Mouse (Mus musculus) CH12.LX (cell line): ENCODE data around the gene Rdh11. TPM values are rescaled to one million over a fixed set of nuclear protein-coding genes. Genes with fewer than 3 reads are reported as not detected.

Source experiments
- DNase-seq: peaks from one replicate; pipeline ENCODE4 v3.0.0-alpha.2; 2013; ENCODE audit errors: extremely low read depth
- H3K27ac ChIP-seq: 2 replicates; pipeline ENCODE4 v1.5.1; 2012; ENCODE audit warnings: low read depth, mild to moderate bottlenecking, control low read depth, moderate library complexity; ENCODE audit not compliant: insufficient read depth
- H3K27me3 ChIP-seq: replicated peaks from 2 replicates; pipeline ENCODE3; 2012; ENCODE audit warnings: inconsistent platforms
- H3K36me3 ChIP-seq, 2 experiments: replicated peaks in 1 of 2; 2 replicates each; pipeline versions ENCODE3 to v1.6.1; 2012; ENCODE audit warnings: inconsistent platforms in 1 of 2, low read length in 1 of 2, mild to moderate bottlenecking in 1 of 2, mixed read lengths in 1 of 2, moderate library complexity in 1 of 2; ENCODE audit not compliant: control insufficient read depth in 1 of 2, insufficient read depth in 1 of 2
- H3K4me1 ChIP-seq, 2 experiments: 2 replicates each; pipeline ENCODE4 v1.6.1; 2012; ENCODE audit warnings: inconsistent platforms in 1 of 2, moderate library complexity in 1 of 2; ENCODE audit not compliant: insufficient read depth in 2 of 2, control insufficient read depth in 1 of 2
- H3K4me2 ChIP-seq: 2 replicates; pipeline ENCODE4 v1.6.1; 2012; ENCODE audit warnings: low read depth, mild to moderate bottlenecking, control low read depth; ENCODE audit not compliant: poor library complexity, insufficient read depth, severe bottlenecking
- H3K4me3 ChIP-seq, 3 experiments: fragments of 150-350 bp in 1 of 3; sonication (generic) in 1 of 3; replicated peaks in 1 of 3; 2 replicates each; pipeline versions ENCODE3 to v1.5.1; 2011 to 2012; ENCODE audit warnings: low read depth in 2 of 3, low read length in 2 of 3, mild to moderate bottlenecking in 2 of 3, moderate library complexity in 2 of 3, control low read depth in 1 of 3, improper control_type of control experiment in 1 of 3, inconsistent platforms in 1 of 3, mixed read lengths in 1 of 3; ENCODE audit not compliant: poor library complexity in 1 of 3
- H3K79me2 ChIP-seq: replicated peaks from 2 replicates; pipeline ENCODE4 v1.6.1; 2012; ENCODE audit warnings: mild to moderate bottlenecking, moderate library complexity; ENCODE audit not compliant: control insufficient read depth, poor library complexity, insufficient read depth, severe bottlenecking; ENCODE audit errors: extremely low read depth
- H3K9ac ChIP-seq: 2 replicates; pipeline ENCODE4 v1.6.1; 2012; ENCODE audit warnings: low read depth, mild to moderate bottlenecking, control low read depth, moderate library complexity; ENCODE audit not compliant: insufficient read depth
- H3K9me3 ChIP-seq: replicated peaks from 2 replicates; pipeline ENCODE3; 2012; ENCODE audit warnings: low read length, inconsistent platforms, mixed read lengths
- BHLHE40 ChIP-seq: IDR thresholded peaks from 2 replicates; pipeline ENCODE4 v1.6.1; 2011; ENCODE audit warnings: mild to moderate bottlenecking, low read depth, low read length, improper control_type of control experiment
- CHD1 ChIP-seq: IDR thresholded peaks from 2 replicates; pipeline ENCODE4 v1.6.1; 2012; ENCODE audit warnings: low read depth, low read length, improper control_type of control experiment, inconsistent platforms
- CHD2 ChIP-seq: IDR thresholded peaks from 2 replicates; pipeline ENCODE4 v1.6.1; 2011; ENCODE audit warnings: low read length, improper control_type of control experiment
- E2F4 ChIP-seq: IDR thresholded peaks from 2 replicates; pipeline ENCODE4 v1.6.1; 2011; ENCODE audit warnings: low read depth, low read length, improper control_type of control experiment; ENCODE audit not compliant: insufficient replicate concordance
- ELF1 ChIP-seq: IDR thresholded peaks from 2 replicates; pipeline ENCODE4 v1.6.1; 2014; ENCODE audit warnings: low read depth, mild to moderate bottlenecking, inconsistent platforms, low read length, improper control_type of control experiment
- EP300 ChIP-seq: IDR thresholded peaks from 2 replicates; pipeline ENCODE4 v1.6.1; 2011; ENCODE audit warnings: low read length, improper control_type of control experiment
- ETS1 ChIP-seq: conservative IDR thresholded peaks from 2 replicates; pipeline ENCODE4 v1.6.1; 2012; ENCODE audit warnings: low read depth, mild to moderate bottlenecking, inconsistent platforms, low read length, improper control_type of control experiment, moderate library complexity
- GABPA ChIP-seq: IDR thresholded peaks from 2 replicates; pipeline ENCODE4 v1.6.1; 2012; ENCODE audit warnings: low read depth, low read length, improper control_type of control experiment, inconsistent platforms; ENCODE audit not compliant: insufficient replicate concordance
- HCFC1 ChIP-seq: IDR thresholded peaks from 2 replicates; pipeline ENCODE4 v1.6.1; 2012; ENCODE audit warnings: low read depth, mild to moderate bottlenecking, inconsistent platforms, low read length, improper control_type of control experiment
- IRF4 ChIP-seq: IDR thresholded peaks from 2 replicates; pipeline ENCODE4 v1.6.1; 2014; ENCODE audit warnings: low read depth, mild to moderate bottlenecking, inconsistent platforms, low read length, improper control_type of control experiment
- JUN ChIP-seq: IDR thresholded peaks from 2 replicates; pipeline ENCODE4 v1.6.1; 2011; ENCODE audit warnings: low read depth, mild to moderate bottlenecking, low read length, improper control_type of control experiment, moderate library complexity; ENCODE audit not compliant: insufficient read depth
- JUND ChIP-seq: conservative IDR thresholded peaks from 2 replicates; pipeline ENCODE4 v1.6.1; 2011; ENCODE audit warnings: low read depth, low read length, improper control_type of control experiment
- KAT2A ChIP-seq: IDR thresholded peaks from 2 replicates; pipeline ENCODE4 v1.6.1; 2012; ENCODE audit warnings: low read length, improper control_type of control experiment, inconsistent platforms; ENCODE audit not compliant: insufficient replicate concordance
- MAFK ChIP-seq: IDR thresholded peaks from 2 replicates; pipeline ENCODE4 v1.6.1; 2011; ENCODE audit warnings: low read length, improper control_type of control experiment; ENCODE audit not compliant: insufficient replicate concordance
- MAX ChIP-seq: IDR thresholded peaks from 2 replicates; pipeline ENCODE4 v1.6.1; 2011; ENCODE audit warnings: low read length, improper control_type of control experiment
- MAZ ChIP-seq: IDR thresholded peaks from 2 replicates; pipeline ENCODE4 v1.6.1; 2012; ENCODE audit warnings: low read depth, mild to moderate bottlenecking, inconsistent platforms, low read length, improper control_type of control experiment, moderate library complexity
- MEF2A ChIP-seq: IDR thresholded peaks from 2 replicates; pipeline ENCODE4 v1.6.1; 2014; ENCODE audit warnings: low read depth, mild to moderate bottlenecking, inconsistent platforms, low read length, improper control_type of control experiment, borderline replicate concordance
- MXI1 ChIP-seq: IDR thresholded peaks from 2 replicates; pipeline ENCODE4 v1.6.1; 2011; ENCODE audit warnings: mild to moderate bottlenecking, low read depth, low read length, improper control_type of control experiment
- MYC ChIP-seq: IDR thresholded peaks from 2 replicates; pipeline ENCODE4 v1.6.1; 2011; ENCODE audit warnings: low read depth, mild to moderate bottlenecking, improper control_type of control experiment, low read length
- NELFE ChIP-seq: IDR thresholded peaks from 2 replicates; pipeline ENCODE4 v1.6.1; 2011; ENCODE audit warnings: low read depth, low read length, improper control_type of control experiment
- NRF1 ChIP-seq: IDR thresholded peaks from 2 replicates; pipeline ENCODE4 v1.6.1; 2014; ENCODE audit warnings: low read depth, mild to moderate bottlenecking, inconsistent platforms, low read length, improper control_type of control experiment, moderate library complexity
- PAX5 ChIP-seq: IDR thresholded peaks from 2 replicates; pipeline ENCODE4 v1.6.1; 2012; ENCODE audit warnings: low read length, inconsistent platforms, mixed read lengths
- POLR2A ChIP-seq: IDR thresholded peaks from 2 replicates; pipeline ENCODE4 v1.6.1; 2011; ENCODE audit warnings: low read depth, mild to moderate bottlenecking, improper control_type of control experiment, low read length
- POLR2AphosphoS2 ChIP-seq: IDR thresholded peaks from 2 replicates; pipeline ENCODE4 v1.6.1; 2011; ENCODE audit warnings: low read depth, low read length, improper control_type of control experiment
- RAD21 ChIP-seq: IDR thresholded peaks from 2 replicates; pipeline ENCODE4 v1.6.1; 2011; ENCODE audit warnings: low read depth, mild to moderate bottlenecking, low read length, improper control_type of control experiment, moderate library complexity
- RCOR1 ChIP-seq: conservative IDR thresholded peaks from 2 replicates; pipeline ENCODE4 v1.6.1; 2012; ENCODE audit warnings: low read depth, mild to moderate bottlenecking, inconsistent platforms, low read length, improper control_type of control experiment
- SIN3A ChIP-seq: IDR thresholded peaks from 2 replicates; pipeline ENCODE4 v1.6.1; 2012; ENCODE audit warnings: low read length, improper control_type of control experiment, inconsistent platforms
- SMC3 ChIP-seq: IDR thresholded peaks from 2 replicates; pipeline ENCODE4 v1.6.1; 2011; ENCODE audit warnings: low read depth, low read length, improper control_type of control experiment
- TBP ChIP-seq: conservative IDR thresholded peaks from 2 replicates; pipeline ENCODE4 v1.6.1; 2011; ENCODE audit warnings: low read depth, low read length, improper control_type of control experiment
- TCF12 ChIP-seq: IDR thresholded peaks from 2 replicates; pipeline ENCODE4 v1.6.1; 2014; ENCODE audit warnings: low read depth, mild to moderate bottlenecking, inconsistent platforms, low read length, improper control_type of control experiment
- UBTF ChIP-seq: IDR thresholded peaks from 2 replicates; pipeline ENCODE4 v1.6.1; 2012; ENCODE audit warnings: low read depth, mild to moderate bottlenecking, inconsistent platforms, low read length, improper control_type of control experiment, moderate library complexity
- USF1 ChIP-seq: IDR thresholded peaks from 2 replicates; pipeline ENCODE4 v1.6.1; 2014; ENCODE audit warnings: low read depth, mild to moderate bottlenecking, inconsistent platforms, low read length, improper control_type of control experiment
- USF2 ChIP-seq: conservative IDR thresholded peaks from 2 replicates; pipeline ENCODE4 v1.6.1; 2011; ENCODE audit warnings: low read depth, low read length, improper control_type of control experiment
- ZC3H11A ChIP-seq: IDR thresholded peaks from 2 replicates; pipeline ENCODE4 v1.6.1; 2012; ENCODE audit warnings: low read depth, mild to moderate bottlenecking, inconsistent platforms, low read length, improper control_type of control experiment
- ZKSCAN1 ChIP-seq: IDR thresholded peaks from 2 replicates; pipeline ENCODE4 v1.6.1; 2012; ENCODE audit warnings: low read depth, inconsistent platforms, low read length, improper control_type of control experiment, borderline replicate concordance
- ZMIZ1 ChIP-seq: IDR thresholded peaks from 2 replicates; pipeline ENCODE4 v1.6.1; 2012; ENCODE audit warnings: low read depth, mild to moderate bottlenecking, inconsistent platforms, low read length, improper control_type of control experiment
- ZNF384 ChIP-seq: IDR thresholded peaks from 2 replicates; pipeline ENCODE4 v1.6.1; 2012; ENCODE audit warnings: low read depth, low read length, improper control_type of control experiment, inconsistent platforms
- dilution Hi-C: fragments of 300-500 bp; cut with MboI; formaldehyde crosslinking; loops from 2 replicates; pipeline ENCODE4 v1.14.3; 2020; ENCODE audit warnings: low sequenced_read_pairs; ENCODE audit not compliant: extremely low pct_unique_long_range_greater_than_20kb, extremely low pct_ligation_motif_present
- in situ Hi-C: fragments of 300-500 bp; cut with MboI; formaldehyde crosslinking; loops from 3 replicates; pipeline ENCODE4 v1.14.3; 2019; ENCODE audit warnings: low sequenced_read_pairs, low pct_ligation_motif_present, low pct_unique_long_range_greater_than_20kb, mixed read lengths
- polyA plus RNA-seq: library from polyadenylated mRNA; unstranded; fragments of >175 nt; gene quantifications from 2 replicates; pipeline ENCODE4 v1.2.1, GENCODE M21; 2012; ENCODE audit warnings: low read depth; ENCODE audit not compliant: insufficient read length
- total RNA-seq, 2 experiments: library from RNA; depleted of rRNA; stranded (reverse); fragments of 300-350 nt in 1 of 2; fragments of >200 nt in 1 of 2; gene quantifications; 2 replicates each; pipeline ENCODE4 v1.2.3; 2012 to 2014

The Rdh11 gene
- total and polyA plus RNA-seq, 3 experiments: 46.3 to 121 (median 47.4) TPM

DNA sequence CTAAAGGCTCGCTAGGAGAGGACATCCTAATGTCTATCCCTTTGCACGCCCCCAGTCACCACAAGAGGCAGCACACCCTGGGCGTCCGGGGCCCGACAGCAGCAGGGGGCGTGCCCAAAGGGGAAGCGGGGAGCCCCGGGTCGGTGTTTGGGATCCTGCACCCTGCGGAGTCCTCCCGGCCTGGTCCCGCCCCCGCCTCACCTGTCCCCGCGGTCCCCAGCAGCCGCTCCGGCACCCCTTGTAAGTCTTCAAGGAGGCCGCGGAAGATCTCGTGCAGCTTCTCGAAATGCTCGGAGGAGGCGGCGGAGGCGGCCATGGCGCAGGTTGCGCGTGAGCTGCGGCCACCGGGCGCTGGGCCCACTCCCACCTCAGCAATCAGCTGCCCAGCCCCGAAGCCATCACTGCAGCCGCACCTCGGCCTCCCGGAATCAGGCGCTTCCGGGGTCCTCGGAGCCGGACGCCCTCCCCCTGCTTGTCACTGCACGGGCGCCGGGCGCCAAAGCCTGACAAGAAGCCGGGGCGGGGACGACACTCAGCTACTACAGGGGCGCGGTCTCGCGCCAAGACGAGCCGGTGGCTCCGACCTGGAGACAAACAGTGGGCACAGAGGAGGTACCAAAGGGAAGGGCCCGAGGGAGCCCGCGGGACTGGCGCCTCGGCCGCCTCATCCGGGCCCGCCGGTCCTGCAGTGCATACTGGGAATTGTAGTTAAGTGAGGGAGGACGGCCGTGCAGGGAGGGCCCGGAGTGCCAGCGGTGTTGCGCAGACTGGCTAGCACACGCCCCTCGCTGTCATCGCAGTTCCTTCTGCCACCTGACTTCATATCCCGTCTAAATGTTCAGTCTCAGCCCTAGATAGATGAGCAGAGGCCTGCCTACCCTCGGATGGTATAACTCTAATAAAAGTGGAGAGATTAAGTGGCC lies 19.8 kb downstream of the Rdh11 start, which contains the start of gene Vti1b:
Gene Vti1b (minus strand): TSS at position 649 of the 923 bp plus-strand sequence.
- H3K27me3 ChIP-seq: no peaks in the 10 kb centered on the region
- dilution Hi-C loops (no loop called here), in situ Hi-C loops (no loop called here)
- H3K4me3 ChIP-seq: peak within 1 kb of the TSS; percentile 61 to 92 (median 81)
- peaks cover 14 to 61% of the 10 kb centered on the region in 2 experiments for H3K36me3 ChIP-seq
- H3K4me1 ChIP-seq: peaks cover 0 to 29% of the 10 kb centered on the region in 2 experiments; a peak in 2 of 4 replicates
- peak within 1 kb of the TSS; percentile 88 for H3K4me2 ChIP-seq
- peak; percentile 86 for DNase-seq
- peak within 1 kb of the TSS; percentile 64 for H3K9ac ChIP-seq
- H3K79me2 ChIP-seq: peaks cover 33% of the 10 kb centered on the region
- H3K27ac ChIP-seq: peak within 1 kb of the TSS; percentile 61
- H3K9me3 ChIP-seq: no peaks in the 10 kb centered on the region
- peak; percentile 99 for TF ChIP-seq MAX
- TF ChIP-seq UBTF: no peak; the same call in 1 of the 2 replicates
- TF ChIP-seq EP300: no peak
- peak; percentile 78 for TF ChIP-seq NRF1
- peak; percentile 76; the same call in 1 of the 2 replicates for TF ChIP-seq MYC
- TF ChIP-seq ELF1: peak; percentile 94
- no peak for TF ChIP-seq ZNF384
- TF ChIP-seq RCOR1: 0 out of 2 replicates have a peak, but pooled peaks have one; percentile 18
- TF ChIP-seq GABPA: no peak; the same call in 1 of the 2 replicates
- no peak for TF ChIP-seq MAFK
- TF ChIP-seq ZC3H11A: no peak
- peak; percentile 91; the same call in 1 of the 2 replicates for TF ChIP-seq KAT2A
- TF ChIP-seq SMC3: no peak
- TF ChIP-seq POLR2AphosphoS2: peak; percentile 86; the same call in 1 of the 2 replicates
- no peak for TF ChIP-seq JUND
- TF ChIP-seq JUN: no peak
- TF ChIP-seq ETS1: 0 out of 2 replicates have a peak, but pooled peaks have one; percentile 11
- TF ChIP-seq ZMIZ1: no peak; the same call in none of the 2 replicates
- TF ChIP-seq MEF2A: no peak
- TF ChIP-seq MAZ: no peak
- no peak for TF ChIP-seq ZKSCAN1
- 0 out of 2 replicates have a peak, but pooled peaks have one; percentile 18 for TF ChIP-seq BHLHE40
- TF ChIP-seq IRF4: peak; percentile 6; the same call in 1 of the 2 replicates
- TF ChIP-seq MXI1: peak; percentile 94
- peak; percentile 65 for TF ChIP-seq POLR2A
- TF ChIP-seq USF2: no peak
- peak; percentile 48 for TF ChIP-seq USF1
- peak; percentile 98 for TF ChIP-seq HCFC1
- TF ChIP-seq CHD2: peak; percentile 47; the same call in 1 of the 2 replicates
- TF ChIP-seq RAD21: no peak
- TF ChIP-seq CHD1: no peak
- TF ChIP-seq NELFE: peak; percentile 59
- TF ChIP-seq TBP: 0 out of 2 replicates have a peak, but pooled peaks have one; percentile 36
- TF ChIP-seq TCF12: peak; percentile 55; the same call in 1 of the 2 replicates
- TF ChIP-seq PAX5: no peak
- TF ChIP-seq E2F4: no peak
- TF ChIP-seq SIN3A: peak; percentile 93
